Mouse (Mus musculus): ENCODE data around the gene Cenpx.

DNA sequence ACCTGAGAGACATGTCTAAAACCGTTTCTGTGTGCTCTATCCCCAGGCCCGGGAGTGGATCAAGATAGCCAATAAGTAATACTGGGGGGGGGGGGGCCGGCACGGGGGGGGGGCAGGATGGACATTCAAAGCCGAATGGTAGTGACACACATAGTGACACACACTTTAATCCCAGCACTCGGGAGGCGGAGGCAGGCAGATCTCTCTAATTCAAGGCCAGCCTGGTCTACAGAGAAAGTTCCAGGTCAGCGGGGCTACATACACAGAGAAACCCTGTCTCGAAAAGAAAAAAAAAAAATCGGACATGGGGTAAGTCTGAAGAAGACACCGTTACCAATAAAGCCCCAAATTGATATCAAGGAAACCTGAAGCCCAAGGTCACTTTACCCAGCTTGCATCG lies 14.0 kb upstream of the Cenpx start:
- TF ChIP-seq CTCF (IDR thresholded peaks at IDR 0.05; ENCODE audit: control insufficient read depth, insufficient read depth, insufficient read length) (no peak), CEBPB (IDR thresholded peaks at IDR 0.05; ENCODE audit: low read depth) (no peak), USF1 (IDR thresholded peaks at IDR 0.05; ENCODE audit: low read depth) (no peak), MAX (IDR thresholded peaks at IDR 0.05) (no peak), MYOG (IDR thresholded peaks at IDR 0.05; ENCODE audit: control insufficient read depth, extremely low read depth, insufficient read length) (no peak), FOSL1 (IDR thresholded peaks at IDR 0.05; ENCODE audit: insufficient read depth, low read length, poor library complexity, severe bottlenecking) (no peak)
